Mouse (Mus musculus): Measurements from ENCODE around the gene Pkp1. TPM values are rescaled to one million over a fixed set of nuclear protein-coding genes. Genes with fewer than 3 reads are reported as not detected.

The Pkp1 gene
- total and polyA plus RNA-seq, 3 experiments = 0.05 TPM; not detected in 2

DNA sequence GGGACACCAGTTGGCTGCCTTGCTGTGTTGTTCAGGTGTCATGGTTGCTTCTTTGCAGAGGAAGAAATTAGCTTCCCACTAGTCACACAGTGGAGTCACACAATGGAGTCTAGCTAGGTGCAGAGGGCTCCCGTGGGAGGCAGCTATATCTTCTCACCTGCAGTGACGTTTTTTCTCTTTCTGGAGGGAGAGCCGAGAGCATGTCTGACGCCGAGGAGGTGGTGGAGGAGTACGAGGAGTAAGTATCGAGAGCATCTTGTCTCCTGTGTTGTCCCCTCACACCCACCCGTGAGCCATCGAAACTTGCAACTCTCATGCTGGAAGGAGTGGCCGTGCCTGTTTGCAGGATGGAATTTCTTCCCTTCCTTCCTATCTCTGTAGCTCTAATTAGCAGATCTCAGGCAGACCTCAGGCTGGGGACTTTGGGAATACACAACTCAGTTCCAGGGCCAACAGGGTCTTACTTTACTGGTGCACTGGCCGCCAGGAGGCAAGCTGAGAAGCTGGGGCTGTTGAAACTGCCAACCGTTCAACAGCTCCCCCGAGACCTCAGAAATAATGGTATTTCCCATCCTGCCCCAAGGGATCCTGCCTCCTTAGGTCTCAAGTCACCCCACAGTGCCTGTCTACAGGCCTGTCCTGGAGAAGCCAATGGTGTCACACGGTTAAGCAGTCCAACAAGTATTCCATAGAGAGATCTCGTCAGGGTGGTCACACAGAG lies 78.2 kb downstream of the Pkp1 start:
- H3K4me1 ChIP-seq (ENCODE audit: insufficient read depth, low read depth, low read length) = no peaks in the 10 kb centered on the region
- H3K36me3 ChIP-seq (replicated peaks) = no peaks in the 10 kb centered on the region
- H3K9me3 ChIP-seq (replicated peaks) = no peaks in the 10 kb centered on the region
- no peak for TF ChIP-seq GATA2 (IDR thresholded peaks at IDR 0.05; ENCODE audit: borderline replicate concordance, low read depth, low read length)
- no peak for TF ChIP-seq GATA1 (IDR thresholded peaks at IDR 0.05; ENCODE audit: borderline replicate concordance, low read length)
- no peak for TF ChIP-seq CTCF (IDR thresholded peaks at IDR 0.05; ENCODE audit: low read depth, low read length)
- TF ChIP-seq TAL1 (conservative IDR thresholded peaks at IDR 0.05; ENCODE audit: low read depth, low read length) = no peak
- no peak for TF ChIP-seq POLR2AphosphoS5 (IDR thresholded peaks at IDR 0.05; ENCODE audit: insufficient replicate concordance, low read depth, low read length)
- ATAC-seq (ENCODE audit: extremely low read depth, insufficient number of reproducible peaks, low FRiP score, poor library complexity, severe bottlenecking) (no peak), DNase-seq (ENCODE audit: low spot score) (no peak)
- H3K4me3 ChIP-seq (ENCODE audit: low read depth, low read length) = no peak overlapping the region
- peaks cover 22% of the 10 kb centered on the region for H3K27me3 ChIP-seq (ENCODE audit: insufficient read depth, low read length)

- ATAC-seq (ENCODE audit: extremely low read depth, insufficient number of reproducible peaks, low FRiP score, poor library complexity, severe bottlenecking) (no peak), DNase-seq (ENCODE audit: low spot score) (no peak)
- TF ChIP-seq GATA1 (IDR thresholded peaks at IDR 0.05; ENCODE audit: borderline replicate concordance, low read length) = no peak
- no peak for TF ChIP-seq CTCF (IDR thresholded peaks at IDR 0.05; ENCODE audit: low read depth, low read length)
- TF ChIP-seq POLR2AphosphoS5 (IDR thresholded peaks at IDR 0.05; ENCODE audit: insufficient replicate concordance, low read depth, low read length) = no peak
- no peak for TF ChIP-seq GATA2 (IDR thresholded peaks at IDR 0.05; ENCODE audit: borderline replicate concordance, low read depth, low read length)
- TF ChIP-seq TAL1 (conservative IDR thresholded peaks at IDR 0.05; ENCODE audit: low read depth, low read length) = no peak
- Histone ChIP-seq H3K4me3 (ENCODE audit: low read depth, low read length) (no peak overlapping the region), H3K27me3 (ENCODE audit: insufficient read depth, low read length) (peaks cover 20% of the 10 kb centered on the region), H3K4me1 (ENCODE audit: insufficient read depth, low read depth, low read length) (no peaks in the 10 kb centered on the region), H3K36me3 (replicated peaks) (no peaks in the 10 kb centered on the region), H3K9me3 (replicated peaks) (no peaks in the 10 kb centered on the region)
Measured at GRCm38 (mm10) chr1:135839065-135839464, 79.9 kb downstream of the Pkp1 start.

- no peak for TF ChIP-seq GATA2 (IDR thresholded peaks at IDR 0.05; ENCODE audit: borderline replicate concordance, low read depth, low read length)
- TF ChIP-seq GATA1 (IDR thresholded peaks at IDR 0.05; ENCODE audit: borderline replicate concordance, low read length) = no peak
- no peak for TF ChIP-seq POLR2AphosphoS5 (IDR thresholded peaks at IDR 0.05; ENCODE audit: insufficient replicate concordance, low read depth, low read length)
- no peak for TF ChIP-seq CTCF (IDR thresholded peaks at IDR 0.05; ENCODE audit: low read depth, low read length)
- no peak for TF ChIP-seq TAL1 (conservative IDR thresholded peaks at IDR 0.05; ENCODE audit: low read depth, low read length)
- DNase-seq (ENCODE audit: low spot score) (no peak), ATAC-seq (ENCODE audit: extremely low read depth, insufficient number of reproducible peaks, low FRiP score, poor library complexity, severe bottlenecking) (no peak)
- Histone ChIP-seq H3K9me3 (replicated peaks) (no peaks in the 10 kb centered on the region), H3K4me3 (ENCODE audit: low read depth, low read length) (no peak overlapping the region), H3K36me3 (replicated peaks) (no peaks in the 10 kb centered on the region), H3K4me1 (ENCODE audit: insufficient read depth, low read depth, low read length) (no peaks in the 10 kb centered on the region), H3K27me3 (ENCODE audit: insufficient read depth, low read length) (peaks cover 19% of the 10 kb centered on the region)
Measured at GRCm38 (mm10) chr1:135838626-135839025, 80.4 kb downstream of the Pkp1 start.

GRCm38 (mm10) chr1:135835716-135836483 lies 83.1 kb downstream of the Pkp1 start, which contains the start of gene Tnnt2:
Gene Tnnt2, plus strand, starts transcription at chr1:135836354.
- Histone ChIP-seq H3K9me3 (replicated peaks) (no peaks in the 10 kb centered on the region), H3K4me1 (ENCODE audit: insufficient read depth, low read depth, low read length) (no peaks in the 10 kb centered on the region), H3K36me3 (replicated peaks) (no peaks in the 10 kb centered on the region), H3K4me3 (ENCODE audit: low read depth, low read length) (no peak within 1 kb of the TSS), H3K27me3 (ENCODE audit: insufficient read depth, low read length) (peaks cover 15% of the 10 kb centered on the region)
- no peak for TF ChIP-seq GATA2 (IDR thresholded peaks at IDR 0.05; ENCODE audit: borderline replicate concordance, low read depth, low read length)
- no peak for TF ChIP-seq POLR2AphosphoS5 (IDR thresholded peaks at IDR 0.05; ENCODE audit: insufficient replicate concordance, low read depth, low read length)
- no peak for TF ChIP-seq GATA1 (IDR thresholded peaks at IDR 0.05; ENCODE audit: borderline replicate concordance, low read length)
- TF ChIP-seq CTCF (IDR thresholded peaks at IDR 0.05; ENCODE audit: low read depth, low read length) = no peak
- no peak for TF ChIP-seq TAL1 (conservative IDR thresholded peaks at IDR 0.05; ENCODE audit: low read depth, low read length)
- DNase-seq (ENCODE audit: low spot score) = no peak
- no peak for ATAC-seq (ENCODE audit: extremely low read depth, insufficient number of reproducible peaks, low FRiP score, poor library complexity, severe bottlenecking)

GRCm38 (mm10) chr1:135834983-135835382 lies 84.0 kb downstream of the Pkp1 start:
- H3K9me3 ChIP-seq (replicated peaks) = no peaks in the 10 kb centered on the region

More at GRCm38 (mm10) chr1:135834983-135835382, 84.0 kb downstream of the Pkp1 start:
- no peak for TF ChIP-seq GATA2 (IDR thresholded peaks at IDR 0.05; ENCODE audit: borderline replicate concordance, low read depth, low read length)
- no peak for TF ChIP-seq GATA1 (IDR thresholded peaks at IDR 0.05; ENCODE audit: borderline replicate concordance, low read length)
- TF ChIP-seq CTCF (IDR thresholded peaks at IDR 0.05; ENCODE audit: low read depth, low read length) = no peak
- TF ChIP-seq TAL1 (conservative IDR thresholded peaks at IDR 0.05; ENCODE audit: low read depth, low read length) = no peak
- TF ChIP-seq POLR2AphosphoS5 (IDR thresholded peaks at IDR 0.05; ENCODE audit: insufficient replicate concordance, low read depth, low read length) = no peak
- no peak for DNase-seq (ENCODE audit: low spot score)
- Histone ChIP-seq H3K4me1 (ENCODE audit: insufficient read depth, low read depth, low read length) (no peaks in the 10 kb centered on the region), H3K27me3 (ENCODE audit: insufficient read depth, low read length) (peaks cover 14% of the 10 kb centered on the region), H3K4me3 (ENCODE audit: low read depth, low read length) (no peak overlapping the region), H3K36me3 (replicated peaks) (no peaks in the 10 kb centered on the region)
- no peak for ATAC-seq (ENCODE audit: extremely low read depth, insufficient number of reproducible peaks, low FRiP score, poor library complexity, severe bottlenecking)
